Mouse (Mus musculus): ENCODE data around the gene Srrm3. TPM values are rescaled to one million over a fixed set of nuclear protein-coding genes. Genes with fewer than 3 reads are reported as not detected.

The Srrm3 gene
- polyA plus RNA-seq, 1 experiment from 2014 or later: 1.1 TPM

DNA sequence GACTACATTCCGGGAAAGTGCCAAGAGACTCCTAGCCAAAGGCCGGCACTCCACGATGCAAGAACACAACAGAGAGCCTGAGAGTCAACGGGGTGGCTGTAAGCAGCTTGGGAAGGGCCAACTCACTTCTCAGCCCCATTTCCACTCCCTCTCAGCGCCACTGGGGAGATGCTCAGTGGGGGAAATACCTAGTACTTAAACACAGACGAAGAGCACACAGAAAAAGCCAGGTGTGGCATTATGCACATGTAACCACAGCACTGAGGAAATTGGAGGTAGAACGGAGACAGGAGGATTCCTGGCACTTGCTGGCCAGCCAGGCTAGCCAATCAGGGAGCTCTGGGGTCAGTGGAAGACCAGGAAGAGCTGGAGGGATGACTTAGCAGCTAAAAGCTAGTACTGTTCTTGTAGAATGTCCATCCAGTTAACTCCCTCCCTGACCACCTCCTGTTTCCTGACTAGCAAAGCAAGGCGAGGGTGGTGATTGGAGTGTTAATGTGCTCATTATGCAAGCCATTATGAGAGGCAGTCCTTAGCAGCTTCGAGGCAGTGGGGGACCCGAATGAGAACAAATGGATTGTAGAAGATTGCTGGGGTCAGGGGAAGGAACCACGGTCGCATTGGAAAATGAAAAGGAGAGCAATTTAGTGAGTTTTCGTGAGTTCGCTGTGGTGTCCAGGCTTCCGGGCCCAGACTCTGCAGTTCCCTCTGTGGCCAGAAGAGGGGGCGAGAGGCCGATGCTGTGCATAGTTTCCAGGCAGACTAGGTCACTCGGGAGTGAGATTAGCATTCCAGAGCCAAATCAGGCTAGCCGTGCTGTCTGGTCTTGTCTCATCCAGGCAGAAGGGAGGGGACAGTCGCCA, 12.5 kb upstream of the Srrm3 start:
- no peak overlapping the region; the same call in 1 of the 2 replicates for H3K27ac ChIP-seq (replicated peaks)
- H3K9ac ChIP-seq: 0 out of 2 replicates have a peak overlapping the region, but pooled peaks have one; percentile 4
- peaks cover 9% of the 10 kb centered on the region for H3K4me1 ChIP-seq
- H3K4me3 ChIP-seq (replicated peaks): peak overlapping the region; percentile 31
- H3K27me3 ChIP-seq: no peaks in the 10 kb centered on the region
- H3K9me3 ChIP-seq (replicated peaks): no peaks in the 10 kb centered on the region
- peak; percentile 75 for ATAC-seq (ENCODE audit: insufficient number of reproducible peaks, low FRiP score, low TSS enrichment, low read depth)
- H3K36me3 ChIP-seq: peaks cover 27% of the 10 kb centered on the region
- WGBS: 11% methylated on average over 20 of the region's 20 CpGs
- peak overlapping the region; percentile 40 for H3K4me2 ChIP-seq (replicated peaks)

DNA sequence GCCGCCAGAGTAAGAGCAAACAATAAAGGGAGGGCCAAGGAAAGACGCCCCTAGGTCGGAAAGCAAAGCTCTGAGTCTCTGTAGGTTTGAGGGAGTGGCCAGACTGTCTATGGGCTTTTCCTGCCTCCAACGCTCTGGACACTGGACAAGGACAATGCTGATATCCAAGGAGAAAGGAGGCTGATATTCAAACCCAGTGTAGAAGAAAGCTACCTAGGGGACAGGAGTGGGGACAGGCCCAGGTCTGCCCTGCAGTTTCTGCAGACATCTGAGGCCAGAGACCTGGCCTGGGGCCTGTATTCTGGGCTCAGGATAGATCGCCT, 11.9 kb upstream of the Srrm3 start:
- WGBS: 8% methylated on average over 5 of the region's 5 CpGs
- Histone ChIP-seq H3K36me3 (peaks cover 21% of the 10 kb centered on the region), H3K9me3 (replicated peaks) (no peaks in the 10 kb centered on the region), H3K9ac (0 out of 2 replicates have a peak overlapping the region, but pooled peaks have one; percentile 4), H3K4me3 (replicated peaks) (peak overlapping the region; percentile 31), H3K4me2 (replicated peaks) (peak overlapping the region; percentile 40), H3K4me1 (peaks cover 9% of the 10 kb centered on the region), H3K27ac (replicated peaks) (no peak overlapping the region; the same call in 1 of the 2 replicates), H3K27me3 (no peaks in the 10 kb centered on the region)
- ATAC-seq (ENCODE audit: insufficient number of reproducible peaks, low FRiP score, low TSS enrichment, low read depth): no peak; the same call in 1 of the 2 replicates

DNA sequence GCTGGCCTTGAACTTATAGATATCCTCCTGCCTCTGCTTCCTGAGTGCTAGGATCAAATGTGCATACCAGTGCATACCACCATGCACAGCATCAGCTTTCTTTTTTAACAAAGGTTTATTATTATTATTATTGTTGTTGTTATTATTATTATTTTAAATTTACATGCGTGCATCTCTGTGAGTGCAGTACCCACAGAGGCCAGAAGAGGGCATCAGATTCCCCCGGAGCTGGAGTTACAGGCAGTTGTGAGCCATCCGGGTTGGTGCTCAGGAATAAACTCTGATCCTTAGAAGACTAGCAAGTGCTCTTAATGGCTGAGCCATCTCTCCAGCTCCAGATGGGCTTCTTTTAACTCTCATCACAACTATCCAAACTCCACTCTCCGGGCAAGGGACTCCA, 6.9 kb upstream of the Srrm3 start:
- Histone ChIP-seq H3K27ac (replicated peaks) (no peak overlapping the region), H3K4me1 (peaks cover 17% of the 10 kb centered on the region)
- WGBS: 42% methylated on average over 4 of the region's 4 CpGs

DNA sequence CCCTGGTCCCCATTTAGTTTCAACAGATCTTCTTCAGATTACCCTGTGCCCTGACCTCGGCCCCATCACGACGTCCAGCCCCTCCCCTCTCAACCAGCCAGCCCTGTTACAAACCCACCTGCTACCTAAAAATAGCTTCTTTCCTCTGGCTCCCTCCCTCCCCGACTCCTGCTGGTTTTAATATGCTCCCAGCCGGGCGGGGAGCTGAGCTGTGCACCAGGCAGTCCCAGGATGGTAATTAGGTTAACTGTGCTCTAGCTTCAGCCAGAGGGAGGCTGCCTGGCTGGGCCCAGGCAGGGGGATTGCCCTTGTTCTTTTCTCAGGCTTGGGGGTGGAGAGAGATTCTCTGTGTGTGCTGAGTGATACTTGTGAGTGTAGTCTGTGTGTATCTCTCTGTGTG, 5.8 kb upstream of the Srrm3 start:
- 2% methylated on average over 6 of the region's 6 CpGs for WGBS
- peak; percentile 64; the same call in 1 of the 2 replicates for ATAC-seq (ENCODE audit: insufficient number of reproducible peaks, low FRiP score, low TSS enrichment, low read depth)
- H3K4me2 ChIP-seq (replicated peaks): no peak overlapping the region
- H3K4me3 ChIP-seq (replicated peaks): no peak overlapping the region
- peaks cover 2% of the 10 kb centered on the region; the same call in 1 of the 2 replicates for H3K27me3 ChIP-seq
- H3K9ac ChIP-seq: no peak overlapping the region
- no peaks in the 10 kb centered on the region for H3K36me3 ChIP-seq
- H3K9me3 ChIP-seq (replicated peaks): no peaks in the 10 kb centered on the region
- peaks cover 16% of the 10 kb centered on the region for H3K4me1 ChIP-seq
- 0 out of 2 replicates have a peak overlapping the region, but pooled peaks have one; percentile 29 for H3K27ac ChIP-seq (replicated peaks)

More for the DNA sequence above, 6.9 kb upstream of the Srrm3 start:
- Histone ChIP-seq H3K4me3 (replicated peaks) (no peak overlapping the region), H3K27me3 (no peaks in the 10 kb centered on the region), H3K9me3 (replicated peaks) (no peaks in the 10 kb centered on the region), H3K4me2 (replicated peaks) (no peak overlapping the region), H3K9ac (no peak overlapping the region), H3K36me3 (no peaks in the 10 kb centered on the region)
- ATAC-seq (ENCODE audit: insufficient number of reproducible peaks, low FRiP score, low TSS enrichment, low read depth): no peak

DNA sequence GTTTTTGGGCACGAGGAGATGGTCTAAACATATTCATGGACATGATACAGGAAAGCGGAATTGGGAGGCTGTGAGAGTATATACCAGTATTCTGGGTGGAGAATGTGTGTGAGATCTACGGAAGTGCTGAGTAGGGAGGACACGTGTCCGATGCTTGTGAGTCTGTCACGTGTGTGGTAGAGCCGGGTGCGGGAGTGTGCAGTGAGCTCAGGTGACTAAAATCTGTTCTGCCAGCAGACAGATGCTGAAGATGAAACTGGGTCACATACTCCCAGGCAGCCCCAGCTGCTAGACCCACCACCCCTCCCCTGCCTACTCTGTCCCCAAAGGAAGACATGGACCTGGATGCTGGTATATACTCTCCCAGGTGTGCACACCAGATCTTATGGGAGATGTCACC, 4.0 kb upstream of the Srrm3 start:
- no peak overlapping the region for H3K9ac ChIP-seq
- H3K9me3 ChIP-seq (replicated peaks): no peaks in the 10 kb centered on the region
- H3K4me3 ChIP-seq (replicated peaks): no peak overlapping the region
- H3K27ac ChIP-seq (replicated peaks): no peak overlapping the region
- no peak for ATAC-seq (ENCODE audit: insufficient number of reproducible peaks, low FRiP score, low TSS enrichment, low read depth)
- H3K4me1 ChIP-seq: peaks cover 16% of the 10 kb centered on the region
- H3K27me3 ChIP-seq: peaks cover 5% of the 10 kb centered on the region; the same call in 1 of the 2 replicates
- no peaks in the 10 kb centered on the region for H3K36me3 ChIP-seq
- 90% methylated on average over 8 of the region's 8 CpGs for WGBS
- no peak overlapping the region for H3K4me2 ChIP-seq (replicated peaks)

DNA sequence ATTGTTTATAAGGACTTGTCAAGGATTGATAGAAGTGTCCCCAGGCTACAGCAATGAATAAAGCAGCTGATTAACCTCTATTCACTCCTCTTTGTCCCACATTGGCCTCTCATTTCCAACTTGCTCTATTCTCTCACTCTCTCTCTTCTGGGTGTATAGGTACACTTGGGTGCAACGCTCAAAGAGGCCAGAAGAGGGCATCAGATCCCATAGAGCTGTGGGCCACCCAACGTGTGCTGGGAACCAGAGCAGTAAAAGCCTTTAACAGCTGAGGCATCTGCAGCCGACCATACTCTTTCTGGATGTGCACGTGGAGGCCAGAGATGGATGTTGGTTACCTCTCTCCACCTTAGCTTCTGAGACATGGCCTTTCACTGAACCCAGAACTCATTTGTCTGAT, 3.6 kb upstream of the Srrm3 start:
- H3K9ac ChIP-seq: no peak overlapping the region

DNA sequence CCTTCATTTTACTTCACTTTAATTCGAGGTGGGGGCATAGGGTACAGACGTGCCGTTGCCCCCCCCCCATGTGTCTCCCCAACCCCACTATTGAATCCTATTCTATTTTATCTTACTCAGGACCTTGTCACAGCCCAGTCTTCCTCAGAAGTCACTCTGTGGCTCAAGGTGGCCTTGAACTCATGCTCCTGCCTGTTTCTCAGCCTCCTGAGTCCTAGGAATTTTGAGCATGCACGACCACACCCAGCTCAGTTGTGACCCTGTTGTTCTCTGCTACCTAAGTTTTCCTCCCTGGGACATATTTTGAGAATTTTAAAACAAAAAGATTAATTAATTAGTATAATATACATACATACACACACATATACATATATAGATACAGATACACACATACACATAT, 3.0 kb upstream of the Srrm3 start:
- Histone ChIP-seq H3K4me1 (peaks cover 16% of the 10 kb centered on the region), H3K4me3 (replicated peaks) (no peak overlapping the region), H3K36me3 (no peaks in the 10 kb centered on the region), H3K27ac (replicated peaks) (no peak overlapping the region), H3K9me3 (replicated peaks) (no peaks in the 10 kb centered on the region), H3K27me3 (peaks cover 5% of the 10 kb centered on the region; the same call in 1 of the 2 replicates), H3K9ac (no peak overlapping the region), H3K4me2 (replicated peaks) (no peak overlapping the region)
- ATAC-seq (ENCODE audit: insufficient number of reproducible peaks, low FRiP score, low TSS enrichment, low read depth): no peak
- WGBS: 76% methylated on average over 4 of the region's 4 CpGs

More for the DNA sequence above, 3.6 kb upstream of the Srrm3 start:
- Histone ChIP-seq H3K4me2 (replicated peaks) (no peak overlapping the region), H3K9me3 (replicated peaks) (no peaks in the 10 kb centered on the region), H3K36me3 (no peaks in the 10 kb centered on the region), H3K4me3 (replicated peaks) (no peak overlapping the region), H3K27ac (replicated peaks) (no peak overlapping the region), H3K4me1 (peaks cover 16% of the 10 kb centered on the region), H3K27me3 (peaks cover 5% of the 10 kb centered on the region; the same call in 1 of the 2 replicates)
- ATAC-seq (ENCODE audit: insufficient number of reproducible peaks, low FRiP score, low TSS enrichment, low read depth): no peak
- WGBS: 64% methylated on average over 4 of the region's 4 CpGs

DNA sequence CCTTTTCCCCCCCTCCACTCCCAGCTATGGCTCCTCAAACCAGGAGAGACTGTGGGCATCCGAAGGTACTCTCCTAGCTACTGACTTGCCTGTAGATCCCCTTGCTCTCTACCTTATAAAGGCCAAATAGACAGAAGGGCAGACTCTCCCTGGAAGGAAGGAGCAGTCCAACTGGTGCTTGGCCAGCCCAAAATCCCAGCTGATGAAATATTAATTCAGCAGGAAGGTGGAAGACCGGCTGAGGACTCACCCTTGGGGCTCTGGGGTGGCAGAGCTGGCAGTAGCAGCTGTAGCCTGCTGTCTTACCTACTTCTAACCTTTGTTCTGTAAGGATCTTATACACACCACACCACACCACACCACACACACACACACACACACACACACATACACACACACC, 2.0 kb upstream of the Srrm3 start:
- peaks cover 5% of the 10 kb centered on the region; the same call in 1 of the 2 replicates for H3K27me3 ChIP-seq
- H3K9ac ChIP-seq: no peak overlapping the region
- no peak overlapping the region for H3K4me2 ChIP-seq (replicated peaks)
- H3K4me1 ChIP-seq: peaks cover 16% of the 10 kb centered on the region
- no peaks in the 10 kb centered on the region for H3K9me3 ChIP-seq (replicated peaks)
- WGBS: 50% methylated on average over 2 of the region's 2 CpGs
- no peaks in the 10 kb centered on the region for H3K36me3 ChIP-seq
- H3K27ac ChIP-seq (replicated peaks): no peak overlapping the region
- no peak for ATAC-seq (ENCODE audit: insufficient number of reproducible peaks, low FRiP score, low TSS enrichment, low read depth)
- H3K4me3 ChIP-seq (replicated peaks): no peak overlapping the region

DNA sequence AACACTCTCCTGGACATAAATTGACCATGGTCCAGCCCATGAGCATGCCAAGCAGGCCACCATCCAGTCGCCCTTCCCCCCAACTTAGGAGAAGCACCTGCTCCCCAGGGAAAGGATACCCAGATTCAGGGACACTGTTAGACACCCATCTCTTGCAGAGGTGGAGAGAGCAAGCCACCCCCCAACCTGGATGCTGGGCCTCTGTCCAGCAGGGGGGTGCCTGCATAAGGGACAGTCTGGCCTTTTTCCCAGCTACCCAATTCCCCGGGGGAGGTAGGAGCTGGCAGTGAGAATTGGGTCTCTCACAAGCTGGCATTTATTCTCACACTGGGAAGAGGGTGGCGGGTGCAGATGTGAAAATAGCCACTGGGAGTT, 560 bp downstream of the Srrm3 start:
- Histone ChIP-seq H3K27ac (replicated peaks) (no peak overlapping the region), H3K27me3 (peaks cover 5% of the 10 kb centered on the region; the same call in 1 of the 2 replicates), H3K4me3 (replicated peaks) (no peak overlapping the region), H3K4me2 (replicated peaks) (no peak overlapping the region), H3K4me1 (no peaks in the 10 kb centered on the region), H3K9ac (no peak overlapping the region), H3K9me3 (replicated peaks) (no peaks in the 10 kb centered on the region), H3K36me3 (no peaks in the 10 kb centered on the region)
- ATAC-seq (ENCODE audit: insufficient number of reproducible peaks, low FRiP score, low TSS enrichment, low read depth): no peak
- WGBS: 47% methylated on average over 3 of the region's 3 CpGs

DNA sequence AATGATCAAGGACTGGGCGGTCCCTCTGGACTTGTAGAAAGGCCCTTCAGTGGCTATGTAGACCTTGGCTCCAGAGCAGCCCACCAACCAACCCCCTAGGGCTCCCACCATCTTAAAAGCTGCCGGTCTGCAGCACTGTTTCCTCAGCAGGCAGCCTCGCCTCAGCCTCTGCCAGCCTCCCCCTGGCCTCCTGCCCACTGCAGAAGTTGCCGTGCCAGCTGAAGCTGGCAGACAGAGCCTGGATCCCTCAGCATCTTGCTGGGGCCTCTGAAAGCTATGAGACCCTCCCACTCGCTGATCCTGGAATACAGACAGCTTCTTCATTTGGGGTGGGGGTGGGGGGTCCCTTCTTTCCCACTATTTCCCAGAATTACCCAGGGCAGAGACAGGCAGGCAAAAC, 6.3 kb downstream of the Srrm3 start:
- Histone ChIP-seq H3K27ac (replicated peaks) (no peak overlapping the region), H3K9me3 (replicated peaks) (no peaks in the 10 kb centered on the region), H3K27me3 (no peaks in the 10 kb centered on the region), H3K9ac (no peak overlapping the region), H3K36me3 (no peaks in the 10 kb centered on the region), H3K4me2 (replicated peaks) (no peak overlapping the region), H3K4me3 (replicated peaks) (no peak overlapping the region), H3K4me1 (no peaks in the 10 kb centered on the region)
- no peak for ATAC-seq (ENCODE audit: insufficient number of reproducible peaks, low FRiP score, low TSS enrichment, low read depth)
- WGBS: 56% methylated on average over 5 of the region's 5 CpGs

DNA sequence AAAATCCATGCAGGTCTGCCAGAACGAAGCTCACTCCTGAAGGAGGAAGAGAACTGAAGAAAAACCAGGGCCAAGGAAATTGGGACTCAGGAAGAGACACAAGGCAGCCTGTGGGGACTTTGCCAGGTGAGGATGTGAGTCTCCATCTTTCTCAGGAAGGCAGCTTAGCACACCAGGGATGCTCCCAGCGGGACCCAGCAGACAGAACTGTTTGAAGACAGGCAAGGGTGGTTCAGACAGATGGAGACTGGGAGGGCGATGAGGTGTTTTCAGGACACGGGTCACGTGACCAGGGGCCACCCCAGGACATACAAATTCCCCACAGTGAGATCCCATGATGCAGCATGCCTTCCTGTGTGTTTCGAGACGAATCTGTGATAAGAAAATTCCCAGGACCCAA, 11.8 kb downstream of the Srrm3 start:
- no peak overlapping the region for H3K4me2 ChIP-seq (replicated peaks)
- no peak for ATAC-seq (ENCODE audit: insufficient number of reproducible peaks, low FRiP score, low TSS enrichment, low read depth)
- H3K27me3 ChIP-seq: 0 out of 2 replicates have a peak, but pooled peaks cover 17% of the 10 kb centered on the region
- WGBS: 46% methylated on average over 7 of the region's 7 CpGs
- no peaks in the 10 kb centered on the region for H3K4me1 ChIP-seq
- no peaks in the 10 kb centered on the region for H3K36me3 ChIP-seq
- no peaks in the 10 kb centered on the region for H3K9me3 ChIP-seq (replicated peaks)
- H3K4me3 ChIP-seq (replicated peaks): no peak overlapping the region
- H3K9ac ChIP-seq: no peak overlapping the region
- no peak overlapping the region for H3K27ac ChIP-seq (replicated peaks)

Data from embryonic facial prominence, embryonic 15.5 days (tissue).